Mouse (Mus musculus): ENCODE measurements around the gene Hcn1. TPM values are rescaled to one million over a fixed set of nuclear protein-coding genes. Genes with fewer than 3 reads are reported as not detected.
A peak's percentile ranks its signal among the peaks of the same experiment; 100 is the strongest.

The Hcn1 gene
- polyA plus RNA-seq, 1 experiment, result 15.9 TPM

GRCm38 (mm10) chr13:117744451-117744850 is 142.3 kb downstream of the Hcn1 start:
- H3K27ac ChIP-seq (ENCODE audit: insufficient read depth, low read length), result no peak overlapping the region
- no peaks in the 10 kb centered on the region for H3K4me1 ChIP-seq (ENCODE audit: control insufficient read depth, insufficient read depth, low read length)
- no peak for DNase-seq
- TF ChIP-seq POLR2A (IDR thresholded peaks at IDR 0.05; ENCODE audit: borderline replicate concordance, insufficient read depth, low read length) (no peak), CTCF (IDR thresholded peaks at IDR 0.05; ENCODE audit: borderline replicate concordance, insufficient read depth, low read depth, low read length) (no peak)
- 93% methylated on average over 3 of the region's 3 CpGs for WGBS
- no peaks in the 10 kb centered on the region for H3K27me3 ChIP-seq (ENCODE audit: control insufficient read depth, insufficient read depth, low read length)
- H3K4me3 ChIP-seq (replicated peaks; ENCODE audit: insufficient read depth, low read depth, low read length), result no peak overlapping the region

- Histone ChIP-seq H3K4me1 (ENCODE audit: control insufficient read depth, insufficient read depth, low read length) (no peaks in the 10 kb centered on the region), H3K4me3 (replicated peaks; ENCODE audit: insufficient read depth, low read depth, low read length) (no peak overlapping the region), H3K27me3 (ENCODE audit: control insufficient read depth, insufficient read depth, low read length) (no peaks in the 10 kb centered on the region), H3K27ac (ENCODE audit: insufficient read depth, low read length) (no peak overlapping the region)
- TF ChIP-seq POLR2A (IDR thresholded peaks at IDR 0.05; ENCODE audit: borderline replicate concordance, insufficient read depth, low read length), result no peak
- TF ChIP-seq CTCF (IDR thresholded peaks at IDR 0.05; ENCODE audit: borderline replicate concordance, insufficient read depth, low read depth, low read length), result no peak
- WGBS, result 64% methylated on average over 3 of the region's 3 CpGs
- no peak for DNase-seq
These were observed 143.1 kb downstream of the Hcn1 start for GRCm38 (mm10) chr13:117745173-117745572.

GRCm38 (mm10) chr13:117765487-117765886 is 163.4 kb downstream of the Hcn1 start:
- no peak for TF ChIP-seq CTCF (IDR thresholded peaks at IDR 0.05; ENCODE audit: borderline replicate concordance, insufficient read depth, low read depth, low read length)
- no peak for TF ChIP-seq POLR2A (IDR thresholded peaks at IDR 0.05; ENCODE audit: borderline replicate concordance, insufficient read depth, low read length)
- peak; percentile 61 to 76 for DNase-seq
- H3K27ac ChIP-seq (ENCODE audit: insufficient read depth, low read length), result no peak overlapping the region
- no peaks in the 10 kb centered on the region for H3K27me3 ChIP-seq (ENCODE audit: control insufficient read depth, insufficient read depth, low read length)
- H3K4me3 ChIP-seq (replicated peaks; ENCODE audit: insufficient read depth, low read depth, low read length), result no peak overlapping the region
- 5% methylated on average over 6 of the region's 6 CpGs for WGBS
- H3K4me1 ChIP-seq (ENCODE audit: control insufficient read depth, insufficient read depth, low read length), result peaks cover 4% of the 10 kb centered on the region; the same call in 1 of the 2 replicates

- no peak overlapping the region for H3K27ac ChIP-seq (ENCODE audit: insufficient read depth, low read length)
- TF ChIP-seq POLR2A (IDR thresholded peaks at IDR 0.05; ENCODE audit: borderline replicate concordance, insufficient read depth, low read length), result no peak
- TF ChIP-seq CTCF (IDR thresholded peaks at IDR 0.05; ENCODE audit: borderline replicate concordance, insufficient read depth, low read depth, low read length), result no peak
- peak; percentile 82 to 93 for DNase-seq
- no peak overlapping the region for H3K4me3 ChIP-seq (replicated peaks; ENCODE audit: insufficient read depth, low read depth, low read length)
- no peaks in the 10 kb centered on the region for H3K27me3 ChIP-seq (ENCODE audit: control insufficient read depth, insufficient read depth, low read length)
- peaks cover 4% of the 10 kb centered on the region; the same call in 1 of the 2 replicates for H3K4me1 ChIP-seq (ENCODE audit: control insufficient read depth, insufficient read depth, low read length)
- WGBS, result 18% methylated on average over 2 of the region's 2 CpGs
These were observed 183.3 kb downstream of the Hcn1 start for GRCm38 (mm10) chr13:117785376-117785775.

- no peak for TF ChIP-seq CTCF (IDR thresholded peaks at IDR 0.05; ENCODE audit: borderline replicate concordance, insufficient read depth, low read depth, low read length)
- no peak for TF ChIP-seq POLR2A (IDR thresholded peaks at IDR 0.05; ENCODE audit: borderline replicate concordance, insufficient read depth, low read length)
- H3K27me3 ChIP-seq (ENCODE audit: control insufficient read depth, insufficient read depth, low read length), result no peaks in the 10 kb centered on the region
- H3K4me1 ChIP-seq (ENCODE audit: control insufficient read depth, insufficient read depth, low read length), result no peaks in the 10 kb centered on the region
- H3K27ac ChIP-seq (ENCODE audit: insufficient read depth, low read length), result no peak overlapping the region
- WGBS, result 65% methylated on average over 1 of the region's 1 CpGs
- peak in 1 of 2 experiments; percentile 77 for DNase-seq
- H3K4me3 ChIP-seq (replicated peaks; ENCODE audit: insufficient read depth, low read depth, low read length), result no peak overlapping the region
These were observed 190.7 kb downstream of the Hcn1 start for GRCm38 (mm10) chr13:117792861-117793260.

GRCm38 (mm10) chr13:117801061-117801460 is 198.9 kb downstream of the Hcn1 start:
- Histone ChIP-seq H3K4me3 (replicated peaks; ENCODE audit: insufficient read depth, low read depth, low read length) (no peak overlapping the region), H3K27me3 (ENCODE audit: control insufficient read depth, insufficient read depth, low read length) (no peaks in the 10 kb centered on the region), H3K27ac (ENCODE audit: insufficient read depth, low read length) (no peak overlapping the region), H3K4me1 (ENCODE audit: control insufficient read depth, insufficient read depth, low read length) (no peaks in the 10 kb centered on the region)
- TF ChIP-seq CTCF (IDR thresholded peaks at IDR 0.05; ENCODE audit: borderline replicate concordance, insufficient read depth, low read depth, low read length), result no peak
- no peak for DNase-seq

GRCm38 (mm10) chr13:117827628-117828027 is 225.5 kb downstream of the Hcn1 start:
- DNase-seq, result no peak
- WGBS, result 85% methylated on average over 5 of the region's 5 CpGs
- TF ChIP-seq CTCF (IDR thresholded peaks at IDR 0.05; ENCODE audit: borderline replicate concordance, insufficient read depth, low read depth, low read length) (no peak), POLR2A (IDR thresholded peaks at IDR 0.05; ENCODE audit: borderline replicate concordance, insufficient read depth, low read length) (no peak)

GRCm38 (mm10) chr13:117836658-117837057 is 234.5 kb downstream of the Hcn1 start:
- TF ChIP-seq POLR2A (IDR thresholded peaks at IDR 0.05; ENCODE audit: borderline replicate concordance, insufficient read depth, low read length) (no peak), CTCF (IDR thresholded peaks at IDR 0.05; ENCODE audit: borderline replicate concordance, insufficient read depth, low read depth, low read length) (no peak)
- no peak overlapping the region for H3K27ac ChIP-seq (ENCODE audit: insufficient read depth, low read length)
- H3K4me3 ChIP-seq (replicated peaks; ENCODE audit: insufficient read depth, low read depth, low read length), result no peak overlapping the region
- no peaks in the 10 kb centered on the region for H3K27me3 ChIP-seq (ENCODE audit: control insufficient read depth, insufficient read depth, low read length)
- WGBS, result 72% methylated on average over 1 of the region's 1 CpGs
- DNase-seq, result no peak
- no peaks in the 10 kb centered on the region for H3K4me1 ChIP-seq (ENCODE audit: control insufficient read depth, insufficient read depth, low read length)

More at GRCm38 (mm10) chr13:117827628-117828027, 225.5 kb downstream of the Hcn1 start:
- Histone ChIP-seq H3K27me3 (ENCODE audit: control insufficient read depth, insufficient read depth, low read length) (no peaks in the 10 kb centered on the region), H3K4me3 (replicated peaks; ENCODE audit: insufficient read depth, low read depth, low read length) (no peak overlapping the region), H3K27ac (ENCODE audit: insufficient read depth, low read length) (no peak overlapping the region), H3K4me1 (ENCODE audit: control insufficient read depth, insufficient read depth, low read length) (no peaks in the 10 kb centered on the region)
